Mouse (Mus musculus) T-helper 1 cell (primary cell): ENCODE measurements around the gene Mael.

Experiments used
- in situ Hi-C: fragments of 300-600 bp; cut with MboI, MseI; formaldehyde crosslinking; loops from one replicate; pipeline ENCODE4 v1.15.1; 2025; ENCODE audit warnings: high pct_unique_total_duplicates

Gene Mael

GRCm38 (mm10) chr1:166209371-166209770, 29.2 kb downstream of the Mael start:
- in situ Hi-C loops: no loop called here

- in situ Hi-C loops: no loop called here
These were observed 33.4 kb downstream of the Mael start for GRCm38 (mm10) chr1:166205159-166205558.

DNA sequence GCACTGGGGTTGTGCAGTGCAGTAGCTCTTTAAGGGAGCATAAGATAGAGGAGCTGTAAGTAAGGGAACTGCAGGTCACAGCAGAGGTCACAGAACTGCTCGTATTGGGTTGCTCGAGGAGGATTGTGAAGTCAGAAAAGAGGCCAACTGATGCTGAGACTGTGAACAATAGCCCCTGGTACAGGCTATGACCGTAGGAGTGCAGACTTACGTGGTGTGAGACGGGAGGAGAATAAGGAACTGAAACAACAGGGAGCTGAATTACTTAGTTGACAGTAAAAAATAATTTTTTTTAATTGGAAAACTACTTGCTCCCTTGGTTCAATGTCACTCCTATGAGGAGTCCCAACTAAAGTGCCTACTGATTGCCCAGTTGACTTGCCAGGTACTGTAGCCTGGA, 34.4 kb downstream of the Mael start:
- in situ Hi-C loops: no loop called here

- in situ Hi-C loops: no loop called here
These were observed 48.7 kb downstream of the Mael start for GRCm38 (mm10) chr1:166189821-166190220.

- in situ Hi-C loops: no loop called here
These were observed 53.2 kb downstream of the Mael start for GRCm38 (mm10) chr1:166185357-166185756.

GRCm38 (mm10) chr1:166184391-166185229, 53.9 kb downstream of the Mael start:
- in situ Hi-C loops: no loop called here

DNA sequence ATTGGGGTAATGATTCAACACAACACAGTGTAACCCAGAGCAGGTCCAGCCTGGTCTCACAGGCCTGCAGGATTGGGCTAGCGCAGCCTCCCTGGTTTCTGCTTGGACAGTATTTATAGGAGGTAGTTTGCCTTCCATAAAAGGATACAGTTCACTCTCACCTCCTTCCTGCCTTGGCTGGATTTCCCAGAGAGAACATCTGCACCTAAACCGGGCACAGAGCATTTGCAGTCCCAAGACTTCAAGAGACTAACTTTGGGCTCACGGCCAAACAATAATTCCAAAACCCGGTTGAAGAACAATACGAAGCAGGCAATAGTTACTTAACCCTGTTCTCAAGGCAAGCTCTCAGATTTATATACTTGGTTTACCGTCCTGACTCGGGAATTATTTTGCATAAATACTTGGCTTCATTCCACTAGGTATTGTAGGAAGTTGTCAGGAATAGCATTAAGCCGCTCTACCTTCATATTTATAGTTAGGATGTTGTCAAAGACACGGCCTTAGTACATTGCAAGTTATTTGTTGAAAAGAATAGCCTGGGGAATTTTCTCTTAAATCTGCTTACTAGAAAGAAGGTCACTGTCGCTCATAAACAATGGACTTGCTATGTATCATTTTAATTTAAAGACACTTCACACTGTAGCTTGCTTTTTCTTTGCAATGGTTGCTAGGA, 55.5 kb downstream of the Mael start:
- in situ Hi-C loops: no loop called here

DNA sequence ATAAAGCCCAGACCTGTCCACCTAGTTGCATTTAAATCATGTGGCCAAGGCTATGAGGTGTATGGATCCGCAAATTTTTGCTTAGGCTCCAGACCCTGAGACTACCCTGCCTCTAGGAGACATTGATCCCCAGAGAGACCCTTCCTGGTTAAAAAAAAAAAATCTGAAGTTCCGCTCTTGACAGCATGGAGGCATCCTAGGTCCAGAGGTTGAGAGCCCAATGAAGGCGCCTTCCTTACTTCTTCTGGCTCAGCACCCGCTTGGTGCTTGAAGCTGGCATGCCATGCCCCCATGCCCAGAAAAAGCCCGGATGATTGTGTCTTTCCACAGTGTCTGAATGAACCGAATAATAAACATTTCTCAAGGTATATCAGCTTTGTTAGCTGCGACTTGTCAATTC, 57.0 kb downstream of the Mael start:
- in situ Hi-C loops: no loop called here

DNA sequence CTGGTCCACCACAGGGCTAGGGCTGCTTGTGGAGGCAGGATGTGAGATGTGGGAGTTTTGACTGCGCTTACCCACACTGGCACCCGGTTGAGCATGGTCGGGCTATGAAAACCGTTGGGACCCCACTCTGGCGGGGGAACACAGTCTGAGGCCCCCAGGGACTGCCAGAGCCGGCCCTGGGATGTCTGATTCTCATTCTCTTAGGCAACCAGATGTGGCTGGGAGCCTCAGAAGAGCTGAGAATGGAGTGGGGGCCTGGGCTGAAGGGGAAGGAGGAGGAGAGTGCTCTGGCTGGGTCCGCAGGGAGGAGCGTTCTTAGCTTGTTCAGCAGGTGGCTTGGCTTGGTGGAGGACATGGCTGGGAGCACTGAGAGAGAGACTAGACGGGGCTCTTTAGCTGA, 64.9 kb downstream of the Mael start:
- in situ Hi-C loops: no loop called here

- in situ Hi-C loops: no loop called here
These were observed 65.6 kb downstream of the Mael start for GRCm38 (mm10) chr1:166172992-166173391.

- in situ Hi-C loops: no loop called here
These were observed 67.7 kb downstream of the Mael start for GRCm38 (mm10) chr1:166170852-166171251.

DNA sequence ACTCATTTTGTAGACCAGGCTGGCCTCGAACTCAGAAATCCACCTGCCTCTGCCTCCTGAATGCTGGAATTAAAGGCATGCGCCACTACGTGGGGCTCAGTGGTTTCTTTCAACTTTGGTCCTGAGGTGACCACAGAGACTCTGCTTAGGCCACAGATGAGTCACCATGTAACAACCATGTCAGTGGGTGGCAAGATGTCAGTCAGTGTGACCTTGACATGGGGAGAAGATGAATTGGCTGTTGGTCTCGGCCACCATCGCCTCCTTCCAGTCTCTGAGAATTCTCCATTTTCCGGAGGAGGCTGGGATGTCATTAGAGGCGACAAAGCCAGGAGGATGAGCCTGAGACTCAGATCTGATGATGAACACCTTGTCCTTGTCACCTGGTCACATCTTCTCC, 68.8 kb downstream of the Mael start:
- in situ Hi-C loops: loop anchor here (5.0 kb wide), 1 partner anchor 153 kb away; no protein-coding TSS in a partner anchor

DNA sequence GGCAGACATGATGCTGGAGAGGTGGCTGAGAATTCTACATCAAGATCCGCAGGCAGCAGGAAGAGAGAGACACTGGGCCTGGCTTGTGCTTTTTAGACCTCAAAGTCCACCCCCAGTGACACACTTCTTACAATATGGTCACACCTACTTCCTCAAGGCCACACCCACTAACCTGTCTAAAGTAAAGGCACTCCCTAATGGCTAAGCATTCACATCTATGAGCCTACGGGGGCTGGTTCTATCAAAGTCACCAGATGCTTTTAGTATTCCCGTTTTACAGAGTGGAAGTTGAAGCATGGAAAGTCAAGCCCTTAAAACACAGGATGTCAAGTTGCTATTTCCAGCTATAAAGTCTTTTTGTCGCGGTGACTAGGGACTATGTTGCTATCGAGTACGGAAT, 70.5 kb downstream of the Mael start:
- in situ Hi-C loops: loop anchor here (5.0 kb wide), 1 partner anchor 154 kb away; no protein-coding TSS in a partner anchor

DNA sequence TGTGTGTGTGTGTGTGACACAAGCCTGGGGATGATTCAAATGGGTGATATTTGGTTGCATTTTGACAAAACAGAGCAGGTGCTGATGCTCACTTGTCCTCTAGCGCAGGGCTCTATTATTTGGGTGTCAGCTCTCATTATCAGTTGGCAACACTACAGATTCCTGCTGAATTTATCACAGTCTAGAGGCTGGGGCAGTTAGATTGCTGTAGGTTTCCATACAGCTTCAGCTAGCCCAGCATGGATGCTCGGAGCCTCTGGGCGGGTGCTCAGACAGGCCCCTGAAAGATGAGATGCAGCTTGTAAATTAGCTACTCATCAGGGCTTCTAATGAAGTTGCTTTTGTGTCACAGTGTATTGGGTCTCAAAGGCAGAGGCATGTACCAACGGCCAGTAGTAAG, 71.1 kb downstream of the Mael start:
- in situ Hi-C loops: loop anchor here (5.0 kb wide), 1 partner anchor 155 kb away; no protein-coding TSS in a partner anchor

- in situ Hi-C loops: loop anchor here (5.0 kb wide), 1 partner anchor 157 kb away; no protein-coding TSS in a partner anchor
These were observed 73.4 kb downstream of the Mael start for GRCm38 (mm10) chr1:166165159-166165558.

DNA sequence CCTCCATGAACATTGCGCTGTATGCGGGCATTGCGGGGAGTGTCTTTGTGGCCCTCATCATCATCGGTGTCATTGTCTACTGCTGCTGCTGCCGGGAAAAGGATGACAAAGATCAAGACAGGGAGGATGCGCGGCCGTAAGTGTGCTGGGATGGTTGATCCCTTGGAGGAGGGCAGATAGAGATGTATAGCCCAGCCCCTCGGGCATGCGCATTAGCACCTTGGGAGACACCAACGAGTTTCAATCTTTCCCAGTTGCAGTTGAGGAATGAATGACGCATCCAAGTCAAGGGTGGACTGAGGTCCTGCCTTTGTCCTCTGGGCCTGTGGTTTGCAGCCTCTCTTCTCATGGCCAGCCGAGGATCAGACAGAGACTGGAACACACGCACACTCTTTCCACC, 74.0 kb downstream of the Mael start:
- in situ Hi-C loops: no loop called here

- in situ Hi-C loops: no loop called here
These were observed 77.7 kb downstream of the Mael start for GRCm38 (mm10) chr1:166160569-166161445.

GRCm38 (mm10) chr1:166160111-166160510, 78.4 kb downstream of the Mael start:
- in situ Hi-C loops: no loop called here

DNA sequence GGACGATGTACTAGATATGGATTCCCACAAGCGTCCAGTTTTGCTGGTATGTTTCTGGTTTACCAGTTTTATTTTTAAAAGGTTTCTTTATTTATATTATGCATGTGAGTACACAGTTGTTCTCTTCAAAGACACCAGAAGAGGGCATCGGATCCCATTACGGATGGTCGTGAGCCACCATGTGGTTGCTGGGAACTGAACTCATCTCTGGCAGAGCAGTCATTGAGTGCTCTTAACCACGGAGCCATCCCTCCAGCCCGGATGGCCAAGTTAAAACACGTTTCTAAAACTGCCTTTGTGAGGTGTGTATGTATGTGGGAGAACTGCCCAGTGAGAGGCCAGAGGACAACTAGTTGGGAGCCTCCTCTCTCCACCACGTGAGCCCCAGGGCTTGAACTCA, 79.9 kb downstream of the Mael start:
- in situ Hi-C loops: loop anchor here (5.0 to 10.0 kb wide), 3 partner anchors 154 to 301 kb away; partner anchors contain the start of gene Pou2f1

- in situ Hi-C loops: loop anchor here (5.0 to 10.0 kb wide), 3 partner anchors 153 to 300 kb away; partner anchors contain the start of gene Pou2f1
These were observed 80.8 kb downstream of the Mael start for GRCm38 (mm10) chr1:166157712-166158111.

GRCm38 (mm10) chr1:166155113-166155494, 83.4 kb downstream of the Mael start:
- in situ Hi-C loops: loop anchor here (5.0 to 10.0 kb wide), 3 partner anchors 150 to 298 kb away; partner anchors contain the start of gene Pou2f1
